Mouse (Mus musculus) embryonic facial prominence, embryonic 10.5 days (tissue): Measurements from ENCODE around the gene Lhpp. TPM values are rescaled to one million over a fixed set of nuclear protein-coding genes. Genes with fewer than 3 reads are reported as not detected.

Source experiments
- DNase-seq: peaks from one replicate; pipeline ENCODE4 v3.0.0-alpha.2; 2017; ENCODE audit warnings: low spot score
- H3K27ac ChIP-seq: fragments of 300-500 bp; sonication (generic); replicated peaks from 2 replicates; pipeline ENCODE4 v1.5.1; 2016; ENCODE audit warnings: mild to moderate bottlenecking
- H3K27me3 ChIP-seq: fragments of 300-500 bp; sonication (generic); replicated peaks from 2 replicates; pipeline ENCODE4 v1.6.1; 2016; ENCODE audit warnings: low read depth, mild to moderate bottlenecking; ENCODE audit not compliant: poor library complexity, severe bottlenecking
- H3K36me3 ChIP-seq: fragments of 300-500 bp; sonication (generic); replicated peaks from 2 replicates; pipeline ENCODE4 v1.6.1; 2016; ENCODE audit warnings: mild to moderate bottlenecking, moderate library complexity
- H3K4me1 ChIP-seq: fragments of 300-500 bp; sonication (generic); 2 replicates; pipeline ENCODE4 v1.6.1; 2016
- H3K4me3 ChIP-seq: fragments of 300-500 bp; sonication (generic); 2 replicates; pipeline ENCODE4 v1.5.1; 2016; ENCODE audit warnings: mild to moderate bottlenecking, moderate library complexity
- H3K9me3 ChIP-seq: fragments of 300-500 bp; sonication (generic); 2 replicates; pipeline ENCODE4 v1.6.1; 2016; ENCODE audit warnings: mild to moderate bottlenecking
- WGBS: fragments of 180-500 bp; shearing (Covaris S2); methylation state at CpG from one replicate; pipeline ENCODE4 v1.1.7; 2016; 5-methylcytosine and 5-hydroxymethylcytosine counted together
- polyA plus RNA-seq: library from polyadenylated mRNA; unstranded; fragments of >200 nt; fragmentation: Nextera tagmentation; extraction: Ambion mirVana; gene quantifications from 2 replicates; pipeline ENCODE4 v1.2.1, GENCODE M21; 2016

Gene Lhpp
- polyA plus RNA-seq, 1 experiment from 2014 or later, result 15.5 TPM

GRCm38 (mm10) chr7:132679117-132679516 lies 68.7 kb downstream of the Lhpp start:
- no peaks in the 10 kb centered on the region for H3K27me3 ChIP-seq
- no peaks in the 10 kb centered on the region for H3K36me3 ChIP-seq
- DNase-seq, result no peak
- peaks cover 7% of the 10 kb centered on the region for H3K4me1 ChIP-seq
- 81% methylated on average over 4 of the region's 4 CpGs for WGBS
- no peaks in the 10 kb centered on the region for H3K9me3 ChIP-seq
- no peak overlapping the region for H3K4me3 ChIP-seq
- no peak overlapping the region for H3K27ac ChIP-seq

DNA sequence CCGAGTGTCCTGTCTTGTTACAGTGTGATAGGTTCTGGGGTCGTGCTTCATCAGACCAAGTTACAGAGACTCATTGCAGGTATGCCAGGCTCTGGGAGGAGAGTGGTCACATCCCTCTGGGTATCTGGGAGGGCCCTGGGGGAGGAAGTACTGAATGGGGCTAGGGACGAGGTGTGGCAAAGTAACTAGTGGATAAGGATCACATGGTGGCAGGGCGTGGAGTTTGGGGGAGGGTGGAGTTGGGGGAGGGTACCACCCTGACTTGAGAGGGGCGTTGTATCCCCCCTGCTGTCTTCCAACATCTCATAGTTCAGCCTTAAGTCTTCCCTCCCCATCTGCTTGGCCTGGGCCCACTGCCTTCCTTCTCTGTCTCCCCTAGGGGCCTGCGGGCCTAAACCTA lies 69.1 kb downstream of the Lhpp start:
- H3K4me1 ChIP-seq, result peaks cover 4% of the 10 kb centered on the region; the same call in 1 of the 2 replicates
- H3K36me3 ChIP-seq, result no peaks in the 10 kb centered on the region
- DNase-seq, result no peak
- 79% methylated on average over 6 of the region's 6 CpGs for WGBS
- no peak overlapping the region for H3K4me3 ChIP-seq
- no peaks in the 10 kb centered on the region for H3K27me3 ChIP-seq
- H3K27ac ChIP-seq, result no peak overlapping the region
- H3K9me3 ChIP-seq, result no peaks in the 10 kb centered on the region

GRCm38 (mm10) chr7:132681296-132681695 lies 70.9 kb downstream of the Lhpp start:
- H3K36me3 ChIP-seq, result no peaks in the 10 kb centered on the region

GRCm38 (mm10) chr7:132681831-132682230 lies 71.4 kb downstream of the Lhpp start:
- DNase-seq, result no peak
- 83% methylated on average over 1 of the region's 1 CpGs for WGBS
- Histone ChIP-seq H3K4me3 (no peak overlapping the region), H3K36me3 (no peaks in the 10 kb centered on the region), H3K27ac (no peak overlapping the region), H3K4me1 (peaks cover 2% of the 10 kb centered on the region; the same call in 1 of the 2 replicates), H3K9me3 (no peaks in the 10 kb centered on the region), H3K27me3 (no peaks in the 10 kb centered on the region)

More at GRCm38 (mm10) chr7:132681296-132681695, 70.9 kb downstream of the Lhpp start:
- H3K4me3 ChIP-seq, result no peak overlapping the region
- H3K27me3 ChIP-seq, result no peaks in the 10 kb centered on the region
- WGBS, result 90% methylated on average over 11 of the region's 11 CpGs
- H3K9me3 ChIP-seq, result no peaks in the 10 kb centered on the region
- no peak overlapping the region for H3K27ac ChIP-seq
- no peak for DNase-seq
- no peaks in the 10 kb centered on the region; the same call in 1 of the 2 replicates for H3K4me1 ChIP-seq

- DNase-seq, result no peak
- H3K36me3 ChIP-seq, result no peaks in the 10 kb centered on the region
- no peaks in the 10 kb centered on the region for H3K27me3 ChIP-seq
- 85% methylated on average over 3 of the region's 3 CpGs for WGBS
- peaks cover 7% of the 10 kb centered on the region; the same call in 1 of the 2 replicates for H3K4me1 ChIP-seq
- H3K9me3 ChIP-seq, result no peaks in the 10 kb centered on the region
- H3K4me3 ChIP-seq, result no peak overlapping the region
- no peak overlapping the region for H3K27ac ChIP-seq
These were observed 71.9 kb downstream of the Lhpp start for GRCm38 (mm10) chr7:132682336-132682735.

DNA sequence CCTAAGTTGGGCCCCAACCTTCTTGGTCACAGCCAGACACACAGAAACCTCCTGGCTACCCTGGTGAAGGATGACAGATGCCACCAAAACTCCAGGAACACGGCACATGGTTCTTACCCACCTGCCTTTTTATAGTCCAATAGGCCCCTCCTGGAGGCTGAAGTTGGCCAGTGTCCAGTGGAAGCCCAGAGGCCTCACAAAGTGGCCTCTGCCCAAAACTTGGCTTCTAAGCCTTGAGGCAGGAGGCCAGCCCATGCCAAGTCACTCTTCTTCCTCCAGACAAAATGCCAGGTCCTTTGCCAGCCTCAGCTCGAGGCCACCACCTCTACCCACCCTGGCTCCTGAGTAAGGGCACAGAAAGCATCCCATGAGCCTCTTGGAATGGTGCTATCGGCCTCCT lies 72.5 kb downstream of the Lhpp start:
- Histone ChIP-seq H3K9me3 (no peaks in the 10 kb centered on the region), H3K27me3 (no peaks in the 10 kb centered on the region), H3K4me1 (peaks cover 12% of the 10 kb centered on the region), H3K4me3 (no peak overlapping the region), H3K36me3 (no peaks in the 10 kb centered on the region), H3K27ac (0 out of 2 replicates have a peak overlapping the region, but pooled peaks have one; percentile 55)
- DNase-seq, result no peak
- 86% methylated on average over 3 of the region's 3 CpGs for WGBS

DNA sequence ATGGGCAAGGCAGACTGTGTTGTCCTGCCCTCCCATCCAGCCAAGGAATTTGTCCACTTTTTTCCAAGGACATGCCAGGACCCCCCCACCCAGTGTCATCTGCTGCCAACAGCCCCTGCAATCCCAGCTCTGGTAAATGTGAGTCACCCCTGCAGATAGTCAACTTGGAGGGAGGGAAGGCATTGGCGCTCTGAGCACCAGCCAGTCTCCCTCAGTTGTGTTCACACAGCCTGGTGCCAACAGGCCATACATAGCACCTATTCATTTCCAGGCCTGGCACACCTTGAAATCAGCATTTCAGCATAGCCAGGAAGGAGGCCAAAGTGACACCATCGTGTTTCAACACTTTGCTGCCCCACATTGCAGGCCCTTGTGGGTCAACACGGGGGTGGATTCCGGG lies 73.5 kb downstream of the Lhpp start:
- H3K4me3 ChIP-seq, result no peak overlapping the region
- H3K27me3 ChIP-seq, result no peaks in the 10 kb centered on the region
- no peak for DNase-seq
- peaks cover 22% of the 10 kb centered on the region for H3K4me1 ChIP-seq
- no peak overlapping the region for H3K27ac ChIP-seq
- H3K9me3 ChIP-seq, result no peaks in the 10 kb centered on the region
- WGBS, result 95% methylated on average over 4 of the region's 4 CpGs
- no peaks in the 10 kb centered on the region for H3K36me3 ChIP-seq

DNA sequence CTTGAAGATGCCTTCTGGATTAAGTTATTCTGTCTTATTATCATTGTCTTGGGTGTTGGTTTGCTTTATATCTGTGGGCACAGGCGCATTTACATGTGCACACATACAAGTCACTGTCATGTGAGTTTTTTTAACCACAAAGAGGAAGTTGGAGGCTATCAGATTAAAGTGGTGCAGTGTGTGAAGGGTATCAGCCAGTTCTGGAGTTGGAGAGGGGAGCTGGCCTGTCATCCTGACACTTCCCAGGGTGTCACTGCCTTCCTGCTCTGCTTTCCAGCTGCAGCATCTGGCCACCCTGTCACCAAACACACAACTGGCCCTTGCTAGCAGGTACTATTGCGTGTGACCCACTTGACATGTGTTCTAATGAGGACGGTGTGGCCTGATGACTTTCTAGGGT lies 76.1 kb downstream of the Lhpp start:
- Histone ChIP-seq H3K27ac (0 out of 2 replicates have a peak overlapping the region, but pooled peaks have one; percentile 30), H3K9me3 (no peaks in the 10 kb centered on the region), H3K27me3 (no peaks in the 10 kb centered on the region), H3K4me1 (peaks cover 43% of the 10 kb centered on the region), H3K36me3 (no peaks in the 10 kb centered on the region), H3K4me3 (no peak overlapping the region)
- WGBS, result 94% methylated on average over 3 of the region's 3 CpGs
- DNase-seq, result no peak

DNA sequence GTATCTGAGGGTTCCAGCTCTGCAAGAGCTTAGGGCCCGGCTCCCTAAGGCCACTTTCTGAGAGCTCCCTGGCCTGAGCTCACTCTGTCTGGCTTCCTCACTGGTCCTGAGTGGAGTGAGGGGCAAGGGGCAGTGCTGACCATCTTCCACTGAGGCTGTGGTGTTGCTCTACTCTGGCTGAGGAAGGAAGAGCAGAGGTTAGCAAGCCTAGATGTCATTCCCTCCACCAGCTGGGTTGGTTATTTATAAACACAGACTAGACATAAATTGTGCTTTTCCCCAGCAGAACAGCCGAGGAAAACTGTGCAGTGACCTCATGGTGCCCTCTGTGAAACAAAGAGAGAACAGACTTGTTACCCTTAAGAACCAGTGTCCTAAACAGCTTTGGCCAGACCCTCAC lies 77.5 kb downstream of the Lhpp start:
- Histone ChIP-seq H3K9me3 (no peaks in the 10 kb centered on the region), H3K4me1 (peaks cover 57% of the 10 kb centered on the region), H3K27me3 (no peaks in the 10 kb centered on the region), H3K36me3 (no peaks in the 10 kb centered on the region), H3K4me3 (no peak overlapping the region), H3K27ac (peak overlapping the region; percentile 66)
- DNase-seq, result no peak
- WGBS, result 46% methylated on average over 2 of the region's 2 CpGs

DNA sequence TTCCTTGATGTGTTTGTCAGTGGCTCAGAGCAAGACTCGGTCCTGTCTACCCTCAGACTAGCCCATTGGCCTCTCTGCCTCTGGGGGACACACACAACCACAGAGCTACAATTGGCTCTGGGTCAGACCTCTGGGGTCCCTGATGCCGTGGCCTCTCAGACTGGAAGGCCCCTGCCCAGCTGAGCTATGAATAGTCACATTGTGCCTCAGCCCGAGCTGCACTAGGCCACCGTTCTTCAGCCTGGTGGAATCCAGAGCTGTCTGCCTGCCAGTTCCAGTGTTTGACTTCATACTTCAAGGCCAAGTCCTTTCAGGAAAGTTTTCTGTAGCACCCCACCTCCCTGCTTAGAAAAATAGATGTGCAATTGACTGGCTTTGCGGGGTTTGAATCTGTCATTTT lies 78.3 kb downstream of the Lhpp start:
- H3K27ac ChIP-seq, result peak overlapping the region; percentile 66
- no peaks in the 10 kb centered on the region for H3K9me3 ChIP-seq
- peak; percentile 24 for DNase-seq
- 33% methylated on average over 5 of the region's 5 CpGs for whole genome bisulfite sequencing
- H3K4me1 ChIP-seq, result peaks cover 58% of the 10 kb centered on the region
- no peaks in the 10 kb centered on the region for H3K27me3 ChIP-seq
- no peak overlapping the region for H3K4me3 ChIP-seq
- H3K36me3 ChIP-seq, result no peaks in the 10 kb centered on the region

DNA sequence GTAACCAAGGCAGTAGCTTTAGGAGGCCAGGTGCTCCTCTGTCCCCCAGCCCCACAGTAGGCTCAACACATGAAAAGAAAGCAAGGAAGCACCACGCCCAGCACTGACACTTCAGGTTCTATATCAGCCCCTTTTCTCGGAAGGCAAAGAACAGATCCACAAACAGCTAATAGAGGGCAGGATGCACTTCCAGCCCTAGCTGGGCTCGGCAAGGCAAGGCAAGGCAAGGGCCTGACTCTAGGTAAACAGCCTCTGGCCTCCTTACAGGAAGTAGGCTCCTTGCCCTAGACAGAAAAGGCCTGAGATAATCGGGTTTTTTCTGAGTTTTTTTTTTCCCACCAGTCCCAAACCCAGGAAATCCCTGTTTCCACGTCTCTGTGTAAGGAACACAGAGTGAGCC lies 79.3 kb downstream of the Lhpp start:
- H3K4me3 ChIP-seq, result no peak overlapping the region
- H3K4me1 ChIP-seq, result peaks cover 58% of the 10 kb centered on the region
- no peak for DNase-seq
- peak overlapping the region; percentile 66; the same call in 1 of the 2 replicates for H3K27ac ChIP-seq
- peaks cover 1% of the 10 kb centered on the region; the same call in 1 of the 2 replicates for H3K9me3 ChIP-seq
- H3K36me3 ChIP-seq, result peaks cover 2% of the 10 kb centered on the region; the same call in 1 of the 2 replicates
- 53% methylated on average over 5 of the region's 5 CpGs for WGBS
- H3K27me3 ChIP-seq, result no peaks in the 10 kb centered on the region

- Histone ChIP-seq H3K9me3 (peaks cover 5% of the 10 kb centered on the region; the same call in 1 of the 2 replicates), H3K36me3 (peaks cover 5% of the 10 kb centered on the region; the same call in 1 of the 2 replicates), H3K27me3 (no peaks in the 10 kb centered on the region), H3K27ac (no peak overlapping the region), H3K4me1 (peaks cover 58% of the 10 kb centered on the region), H3K4me3 (no peak overlapping the region)
- DNase-seq, result no peak
- 86% methylated on average over 14 of the region's 14 CpGs for WGBS
These were observed 80.5 kb downstream of the Lhpp start for GRCm38 (mm10) chr7:132690716-132691472.

DNA sequence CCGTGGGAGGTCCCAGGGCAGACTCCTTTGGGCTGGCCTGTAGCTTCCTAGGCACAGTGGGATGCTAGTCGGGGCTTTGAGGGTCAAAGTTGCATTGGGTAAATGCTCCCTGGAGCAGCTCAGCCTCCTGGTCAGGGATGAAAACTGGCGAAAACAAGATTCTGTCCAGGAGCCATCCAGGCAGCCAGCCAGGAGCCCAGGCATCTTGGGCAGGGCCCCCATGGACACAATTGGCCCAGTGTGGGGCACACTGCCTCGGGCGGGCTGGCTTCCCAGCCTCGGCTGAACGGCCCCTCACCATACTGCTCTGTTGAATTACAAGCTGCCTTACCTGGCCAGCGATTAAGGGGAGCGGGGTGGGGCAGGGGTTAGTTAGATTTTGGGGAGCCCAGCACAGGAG lies 82.3 kb downstream of the Lhpp start:
- Histone ChIP-seq H3K27me3 (no peaks in the 10 kb centered on the region), H3K9me3 (peaks cover 5% of the 10 kb centered on the region; the same call in 1 of the 2 replicates), H3K4me3 (no peak overlapping the region), H3K27ac (no peak overlapping the region), H3K4me1 (peaks cover 48% of the 10 kb centered on the region), H3K36me3 (peaks cover 5% of the 10 kb centered on the region; the same call in 1 of the 2 replicates)
- DNase-seq, result no peak
- 63% methylated on average over 9 of the region's 9 CpGs for WGBS
